Mouse (Mus musculus) testis, postnatal 14 days (tissue): ENCODE results near the gene Mnat1.

ENCODE experiments used
- DNase-seq: peaks from one replicate; pipeline ENCODE4 v3.0.0; 2021; ENCODE audit warnings: low spot score

The Mnat1 gene

GRCm38 (mm10) chr12:73317706-73318686 is 194.5 kb downstream of the Mnat1 start:
- DNase-seq = no peak
